Mouse (Mus musculus) limb, embryonic 10.5 days (tissue): ENCODE data around the gene Arhgef2. TPM values are rescaled to one million over a fixed set of nuclear protein-coding genes. Genes with fewer than 3 reads are reported as not detected.
"Not testable (repeated sequence)": the region's sequence is repeated elsewhere in the genome, so short reads cannot be mapped to it uniquely, and the experiment has no call there.

Experiments used
- DNase-seq: peaks from one replicate; pipeline ENCODE4 v3.0.0-alpha.2; 2017; ENCODE audit warnings: low spot score
- H3K27ac ChIP-seq: fragments of 300-500 bp; sonication (generic); 2 replicates; pipeline ENCODE4 v1.5.1; 2016; ENCODE audit warnings: mild to moderate bottlenecking
- H3K27me3 ChIP-seq: fragments of 300-500 bp; sonication (generic); 2 replicates; pipeline ENCODE4 v1.6.1; 2016; ENCODE audit warnings: low read depth, mild to moderate bottlenecking; ENCODE audit not compliant: poor library complexity, severe bottlenecking
- H3K36me3 ChIP-seq: fragments of 300-500 bp; sonication (generic); 2 replicates; pipeline ENCODE4 v1.6.1; 2016; ENCODE audit warnings: mild to moderate bottlenecking, moderate library complexity
- H3K4me1 ChIP-seq: fragments of 300-500 bp; sonication (generic); 2 replicates; pipeline ENCODE4 v1.6.1; 2016
- H3K4me3 ChIP-seq: fragments of 300-500 bp; sonication (generic); 2 replicates; pipeline ENCODE4 v1.5.1; 2016; ENCODE audit warnings: mild to moderate bottlenecking, moderate library complexity
- H3K9me3 ChIP-seq: fragments of 300-500 bp; sonication (generic); replicated peaks from 2 replicates; pipeline ENCODE4 v1.6.1; 2016; ENCODE audit warnings: mild to moderate bottlenecking
- WGBS: fragments of 180-500 bp; shearing (Covaris S2); methylation state at CpG from one replicate; pipeline ENCODE4 v1.1.7; 2016; 5-methylcytosine and 5-hydroxymethylcytosine counted together
- polyA plus RNA-seq: library from polyadenylated mRNA; unstranded; fragments of >200 nt; fragmentation: Nextera tagmentation; extraction: Ambion mirVana; gene quantifications from 2 replicates; pipeline ENCODE4 v1.2.1, GENCODE M21; 2016

Gene Arhgef2
- polyA plus RNA-seq, 1 experiment from 2014 or later, result 119 TPM

DNA sequence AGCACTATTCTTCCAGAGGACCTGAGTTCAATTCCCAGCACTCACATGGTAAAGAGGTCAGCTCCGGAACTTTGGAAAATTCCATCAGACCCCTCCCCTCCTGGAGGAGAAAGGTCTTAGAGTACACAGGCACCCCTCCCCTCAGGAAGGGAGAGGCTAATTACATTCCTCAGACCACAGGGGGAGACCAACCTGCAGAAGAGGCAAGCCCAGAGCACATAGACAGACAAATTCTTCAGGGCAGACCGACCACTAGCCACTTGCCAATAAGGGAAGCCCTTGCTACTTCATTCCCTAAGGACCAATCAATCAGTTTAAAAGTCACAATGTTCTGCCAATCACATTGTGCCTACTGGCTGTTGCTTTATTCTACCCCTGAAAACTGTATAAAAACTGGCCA lies 32.9 kb upstream of the Arhgef2 start:
- no peaks in the 10 kb centered on the region for H3K27me3 ChIP-seq
- H3K9me3 ChIP-seq, result no peaks in the 10 kb centered on the region
- 89% methylated on average over 2 of the region's 2 CpGs for WGBS
- no peak overlapping the region for H3K4me3 ChIP-seq
- H3K4me1 ChIP-seq, result no peaks in the 10 kb centered on the region
- H3K36me3 ChIP-seq, result peaks cover 31% of the 10 kb centered on the region
- no peak overlapping the region for H3K27ac ChIP-seq
- no peak for DNase-seq

GRCm38 (mm10) chr3:88573810-88574209 lies 32.0 kb upstream of the Arhgef2 start:
- 88% methylated on average over 2 of the region's 2 CpGs for WGBS
- Histone ChIP-seq H3K4me3 (no peak overlapping the region), H3K4me1 (peaks cover under 1% of the 10 kb centered on the region), H3K9me3 (no peaks in the 10 kb centered on the region), H3K36me3 (peaks cover 21% of the 10 kb centered on the region), H3K27ac (no peak overlapping the region), H3K27me3 (no peaks in the 10 kb centered on the region)
- no peak for DNase-seq

GRCm38 (mm10) chr3:88575540-88575939 lies 30.2 kb upstream of the Arhgef2 start, which contains the start of gene Ssr2:
Gene Ssr2, plus strand, starts transcription at chr3:88575876.
- no peak for DNase-seq
- WGBS, result 90% methylated on average over 3 of the region's 3 CpGs
- peaks cover 4% of the 10 kb centered on the region for H3K36me3 ChIP-seq
- H3K9me3 ChIP-seq, result no peaks in the 10 kb centered on the region
- H3K4me1 ChIP-seq, result peaks cover 11% of the 10 kb centered on the region
- no peak within 1 kb of the TSS for H3K4me3 ChIP-seq
- no peaks in the 10 kb centered on the region for H3K27me3 ChIP-seq
- H3K27ac ChIP-seq, result no peak within 1 kb of the TSS

DNA sequence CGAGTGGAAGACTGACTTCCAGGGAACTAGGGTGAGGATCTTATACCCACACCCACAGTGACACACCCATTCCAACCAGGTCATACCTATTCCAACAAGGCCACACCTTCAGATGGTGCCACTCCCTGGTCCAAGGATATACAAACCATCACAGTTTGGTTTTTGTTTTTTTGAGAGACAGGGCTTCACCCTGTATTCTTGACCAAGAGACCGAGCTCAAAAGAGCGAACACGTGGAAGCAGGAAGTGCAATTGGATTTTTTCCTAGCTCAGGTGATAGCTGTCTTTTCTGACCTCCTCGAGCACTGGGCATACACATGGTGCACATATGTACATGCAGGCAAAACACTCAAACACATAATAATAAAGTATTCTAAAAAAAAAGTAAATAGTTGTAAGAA lies 27.9 kb upstream of the Arhgef2 start:
- H3K9me3 ChIP-seq, H3K27me3 ChIP-seq, DNase-seq, H3K4me3 ChIP-seq, H3K27ac ChIP-seq: not testable (repeated sequence)
- Histone ChIP-seq H3K4me1 (peaks cover 15% of the 10 kb centered on the region), H3K36me3 (peaks cover 21% of the 10 kb centered on the region)
- 88% methylated on average over 5 of the region's 5 CpGs for whole genome bisulfite sequencing

GRCm38 (mm10) chr3:88578498-88579424 lies 27.0 kb upstream of the Arhgef2 start:
- no peaks in the 10 kb centered on the region for H3K27me3 ChIP-seq
- WGBS, result 43% methylated on average over 8 of the region's 8 CpGs
- H3K4me1 ChIP-seq, result peaks cover 15% of the 10 kb centered on the region
- peaks cover 31% of the 10 kb centered on the region for H3K36me3 ChIP-seq
- DNase-seq, result no peak
- H3K9me3 ChIP-seq, result no peaks in the 10 kb centered on the region
- H3K27ac ChIP-seq, result peak overlapping the region; percentile 87
- peak overlapping the region; percentile 91 for H3K4me3 ChIP-seq

DNA sequence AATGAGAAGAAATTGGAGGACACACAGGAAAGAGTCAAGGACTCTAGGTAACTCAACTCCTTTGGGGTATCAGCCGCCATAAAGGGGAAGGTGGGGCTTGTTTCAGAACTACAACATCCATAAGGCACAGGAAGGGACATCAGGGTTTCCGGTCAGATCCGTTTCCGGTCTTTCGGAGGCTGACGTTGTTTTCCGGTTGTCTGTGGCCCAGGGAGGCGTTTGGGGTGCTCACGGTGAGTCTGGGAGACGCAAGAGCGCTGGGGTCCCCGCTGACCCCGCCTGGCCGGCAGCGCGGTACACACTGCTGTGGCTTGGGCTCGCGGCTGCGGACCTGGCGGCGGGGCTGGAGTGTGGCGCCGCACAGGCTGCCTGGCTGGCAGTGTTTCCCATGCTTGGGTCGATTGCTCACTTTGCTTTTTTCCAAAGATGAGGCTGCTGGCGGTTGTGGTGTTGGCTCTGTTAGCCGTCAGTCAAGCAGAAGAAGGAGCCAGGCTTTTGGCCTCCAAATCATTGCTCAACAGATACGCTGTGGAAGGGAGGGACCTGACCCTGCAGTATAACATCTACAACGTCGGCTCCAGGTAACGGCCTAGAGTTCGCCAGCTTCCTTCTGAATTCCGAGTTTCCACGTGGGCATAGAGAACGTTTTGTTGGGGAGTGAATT lies 26.2 kb upstream of the Arhgef2 start:
- Histone ChIP-seq H3K27ac (peak overlapping the region; percentile 87), H3K4me3 (peak overlapping the region; percentile 91), H3K9me3 (no peaks in the 10 kb centered on the region), H3K4me1 (peaks cover 15% of the 10 kb centered on the region), H3K27me3 (no peaks in the 10 kb centered on the region), H3K36me3 (peaks cover 39% of the 10 kb centered on the region)
- DNase-seq, result peak; percentile 86
- WGBS, result under 1% methylated on average over 34 of the region's 34 CpGs

GRCm38 (mm10) chr3:88585769-88586168 lies 20.0 kb upstream of the Arhgef2 start:
- Histone ChIP-seq H3K27ac (no peak overlapping the region), H3K9me3 (no peaks in the 10 kb centered on the region), H3K36me3 (peaks cover 80% of the 10 kb centered on the region), H3K4me3 (no peak overlapping the region), H3K4me1 (peaks cover 7% of the 10 kb centered on the region), H3K27me3 (no peaks in the 10 kb centered on the region)
- WGBS, result 95% methylated on average over 6 of the region's 6 CpGs
- no peak for DNase-seq

- WGBS, result 93% methylated on average over 5 of the region's 5 CpGs
- no peaks in the 10 kb centered on the region for H3K27me3 ChIP-seq
- peaks cover 71% of the 10 kb centered on the region for H3K36me3 ChIP-seq
- H3K4me1 ChIP-seq, result peaks cover 14% of the 10 kb centered on the region; the same call in 1 of the 2 replicates
- no peak overlapping the region for H3K4me3 ChIP-seq
- no peak for DNase-seq
- no peak overlapping the region for H3K27ac ChIP-seq
- H3K9me3 ChIP-seq, result no peaks in the 10 kb centered on the region
Measured at GRCm38 (mm10) chr3:88586640-88587039, 19.1 kb upstream of the Arhgef2 start.

GRCm38 (mm10) chr3:88590246-88590645 lies 15.5 kb upstream of the Arhgef2 start:
- Histone ChIP-seq H3K36me3 (peaks cover 40% of the 10 kb centered on the region), H3K27me3 (no peaks in the 10 kb centered on the region), H3K4me1 (peaks cover 29% of the 10 kb centered on the region), H3K9me3 (no peaks in the 10 kb centered on the region), H3K27ac (peak overlapping the region; percentile 54; the same call in 1 of the 2 replicates), H3K4me3 (no peak overlapping the region; the same call in 1 of the 2 replicates)
- WGBS, result 33% methylated on average over 5 of the region's 5 CpGs
- no peak for DNase-seq

- H3K9me3 ChIP-seq, result no peaks in the 10 kb centered on the region
- H3K27ac ChIP-seq, result peak overlapping the region; percentile 54; the same call in 1 of the 2 replicates
- H3K4me3 ChIP-seq, result no peak overlapping the region
- WGBS, result 52% methylated on average over 3 of the region's 3 CpGs
- DNase-seq, result no peak
- peaks cover 29% of the 10 kb centered on the region for H3K4me1 ChIP-seq
- peaks cover 33% of the 10 kb centered on the region for H3K36me3 ChIP-seq
- no peaks in the 10 kb centered on the region for H3K27me3 ChIP-seq
Measured at GRCm38 (mm10) chr3:88591044-88591443, 14.7 kb upstream of the Arhgef2 start.

DNA sequence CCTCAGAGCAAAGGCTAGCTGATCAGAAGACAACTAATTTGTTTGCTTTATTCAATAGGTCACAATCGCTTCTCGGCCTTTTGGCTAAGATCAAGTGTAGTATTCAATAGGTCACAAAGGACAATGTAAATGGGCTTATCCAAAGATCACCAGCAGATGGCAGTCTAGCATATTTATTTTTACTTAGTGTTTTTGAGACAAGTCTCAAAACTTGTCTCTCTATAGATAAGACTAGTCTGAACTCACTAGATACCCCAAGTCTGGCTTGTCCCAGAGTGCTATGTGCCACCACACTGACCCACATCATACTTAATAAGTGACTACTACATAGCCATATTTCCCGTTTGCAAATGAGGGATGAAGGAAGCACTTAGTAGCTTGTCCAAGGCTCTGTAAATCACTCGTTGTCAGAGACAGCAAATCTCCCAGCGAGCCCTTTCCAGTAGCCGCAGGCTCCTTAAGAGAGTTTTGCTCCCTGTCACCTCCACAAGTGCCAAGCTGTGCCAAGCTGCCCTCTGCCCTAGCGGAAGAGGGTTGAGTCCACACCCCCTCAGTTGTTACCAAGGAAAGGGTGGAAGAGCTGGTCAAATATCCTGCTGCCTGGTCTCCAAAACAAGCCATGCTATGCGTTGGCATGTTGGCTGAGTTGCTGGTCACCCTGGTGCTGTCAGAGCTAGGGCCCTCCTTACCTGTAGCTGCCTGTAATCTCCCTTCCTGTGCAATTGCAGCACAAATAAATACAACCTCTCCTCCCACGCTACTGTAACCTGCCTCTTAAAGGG lies 13.6 kb upstream of the Arhgef2 start:
- DNase-seq, result no peak
- WGBS, result 41% methylated on average over 9 of the region's 9 CpGs

GRCm38 (mm10) chr3:88592942-88593576 lies 12.7 kb upstream of the Arhgef2 start:
- Histone ChIP-seq H3K27me3 (no peaks in the 10 kb centered on the region), H3K4me3 (no peak overlapping the region), H3K36me3 (peaks cover 13% of the 10 kb centered on the region), H3K9me3 (no peaks in the 10 kb centered on the region), H3K4me1 (peaks cover 32% of the 10 kb centered on the region), H3K27ac (no peak overlapping the region)
- WGBS, result 70% methylated on average over 10 of the region's 10 CpGs
- no peak for DNase-seq

More for the DNA sequence above, 13.6 kb upstream of the Arhgef2 start:
- no peak overlapping the region for H3K4me3 ChIP-seq
- no peaks in the 10 kb centered on the region for H3K27me3 ChIP-seq
- H3K36me3 ChIP-seq, result peaks cover 22% of the 10 kb centered on the region
- H3K9me3 ChIP-seq, result no peaks in the 10 kb centered on the region
- peaks cover 32% of the 10 kb centered on the region for H3K4me1 ChIP-seq
- peak overlapping the region; percentile 54; the same call in 1 of the 2 replicates for H3K27ac ChIP-seq
